Mouse (Mus musculus) right cerebral cortex, adult 2 months (tissue): ENCODE data around the gene Echdc2.
"Not testable (repeated sequence)": the region's sequence is repeated elsewhere in the genome, so short reads cannot be mapped to it uniquely, and the experiment has no call there.

Source experiments
- DNase-seq, 2 experiments: peaks; one replicate each; pipeline ENCODE4 v3.0.0; 2021 to 2022; ENCODE audit warnings: low spot score in 2 of 2

The Echdc2 gene

DNA sequence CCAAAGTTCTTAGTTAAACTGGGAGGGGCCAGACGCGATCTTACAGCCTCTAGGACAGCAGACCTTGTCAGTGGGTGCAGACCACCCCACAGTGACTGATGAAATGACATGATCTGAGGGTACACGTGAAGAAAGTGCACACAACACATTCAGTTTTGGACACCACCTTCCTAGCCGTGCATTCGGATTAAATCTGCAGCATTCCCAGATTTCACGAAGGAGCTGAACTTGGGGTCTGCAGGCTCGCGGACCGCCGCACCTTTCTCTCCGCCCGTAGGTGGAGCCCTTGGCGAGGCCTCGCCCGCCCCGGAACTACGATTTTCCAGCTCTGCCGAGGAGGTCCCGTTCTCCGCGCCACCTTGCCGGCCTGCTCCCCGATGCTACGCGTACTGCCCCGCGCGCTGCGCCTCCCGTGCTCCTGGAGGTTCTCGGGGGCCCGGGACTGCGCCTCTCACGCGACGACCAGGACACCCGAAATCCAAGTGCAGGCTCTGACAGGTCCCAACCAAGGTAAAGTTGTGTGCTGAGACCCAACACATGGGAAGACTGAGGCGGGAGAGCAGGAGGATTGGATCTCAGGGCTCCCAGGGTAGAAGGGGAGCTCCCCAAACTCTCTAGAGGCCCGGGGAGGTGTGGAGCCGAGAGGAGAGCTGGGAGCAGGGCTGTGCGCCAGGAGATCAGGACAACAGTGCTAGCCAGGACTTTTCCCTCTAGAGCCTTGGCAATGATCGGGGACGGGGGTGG lies at the start of gene Echdc2:
TSS of gene Echdc2 (plus strand) at position 286 of the 744 bp plus-strand sequence.
- peak in 1 of 2 experiments; percentile 5 for DNase-seq

DNA sequence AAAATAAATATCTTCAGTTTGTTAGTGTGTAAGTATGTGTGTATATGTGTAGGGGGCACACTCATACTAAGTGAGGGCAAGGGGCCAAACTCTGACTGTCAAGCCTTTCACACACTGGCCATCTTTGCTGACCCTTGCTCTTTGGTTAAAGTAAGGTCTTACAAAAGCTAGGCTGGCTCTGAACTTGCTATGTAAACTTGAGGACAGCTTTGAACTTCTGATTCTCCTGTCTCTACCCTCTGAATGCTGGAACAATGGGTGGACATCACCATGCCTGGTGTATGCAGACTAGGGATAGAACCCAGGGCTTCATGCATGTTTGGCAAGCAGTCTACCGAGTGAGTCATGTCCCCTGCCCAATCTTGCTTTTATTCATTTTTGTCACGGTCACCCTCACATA lies 48.8 kb upstream of the Echdc2 start:
- no peak for DNase-seq

DNA sequence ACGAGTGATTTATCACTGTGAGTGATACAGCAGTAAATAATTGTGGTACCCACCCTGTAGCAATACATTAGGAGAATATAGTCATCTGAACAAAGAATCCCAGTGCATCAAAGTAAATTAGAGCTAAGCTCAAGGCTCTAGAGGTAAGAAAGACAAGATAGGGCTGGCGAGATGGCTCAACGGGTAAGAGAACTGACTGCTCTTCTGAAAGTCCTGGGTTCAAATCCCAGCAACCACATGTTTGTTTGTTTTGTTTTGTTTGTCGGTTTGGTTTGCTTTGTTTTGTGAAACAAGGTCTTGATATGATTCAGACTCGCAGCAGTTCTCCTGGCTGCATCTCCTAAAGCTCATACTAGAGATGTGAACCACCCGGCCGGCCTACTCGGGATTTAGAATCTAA lies 47.7 kb upstream of the Echdc2 start:
- DNase-seq = peak; percentile 11

DNA sequence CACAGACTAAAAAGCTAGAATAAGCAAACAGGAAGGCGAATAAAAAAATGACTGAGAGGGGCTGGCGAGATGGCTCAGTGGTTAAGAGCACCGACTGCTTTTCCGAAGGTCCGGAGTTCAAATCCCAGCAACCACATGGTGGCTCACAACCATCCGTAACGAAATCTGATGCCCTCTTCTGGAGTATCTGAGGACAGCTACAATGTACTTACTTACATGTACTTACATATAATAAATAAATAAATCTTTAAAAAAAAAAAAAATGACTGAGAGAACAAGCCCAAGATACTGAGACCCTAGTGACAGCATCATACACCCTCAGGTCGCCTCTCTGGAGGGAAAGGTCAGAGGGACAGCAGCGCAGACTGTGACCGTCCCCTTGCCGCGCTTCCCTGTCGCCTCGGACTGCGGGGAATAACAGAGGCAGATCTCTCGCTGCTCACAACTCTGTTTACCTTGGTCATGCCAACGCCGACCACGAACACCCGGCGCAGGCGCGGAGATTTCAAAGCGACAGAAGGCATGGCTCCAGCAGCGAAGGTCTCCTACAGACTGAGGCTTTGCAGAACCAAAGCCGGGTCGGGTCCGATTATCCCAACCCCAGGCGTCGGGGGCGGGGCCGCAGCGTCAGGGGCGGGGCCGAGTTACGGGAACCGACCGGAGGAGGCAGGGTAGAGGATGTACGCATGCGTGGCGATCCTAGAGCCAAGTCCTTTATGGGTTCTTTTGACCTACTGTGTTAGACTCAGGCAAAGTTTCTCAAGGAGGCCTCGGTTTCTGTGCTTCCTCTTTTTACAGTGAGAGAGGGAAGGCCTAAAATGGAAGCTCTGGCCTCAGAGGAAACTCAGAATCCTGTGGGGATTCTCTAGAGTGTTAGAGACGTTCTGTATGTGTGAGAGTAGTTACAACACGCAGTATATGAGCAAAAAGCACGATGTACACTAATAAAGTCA lies 47.0 kb upstream of the Echdc2 start:
- peak; percentile 92 to 94 for DNase-seq

DNA sequence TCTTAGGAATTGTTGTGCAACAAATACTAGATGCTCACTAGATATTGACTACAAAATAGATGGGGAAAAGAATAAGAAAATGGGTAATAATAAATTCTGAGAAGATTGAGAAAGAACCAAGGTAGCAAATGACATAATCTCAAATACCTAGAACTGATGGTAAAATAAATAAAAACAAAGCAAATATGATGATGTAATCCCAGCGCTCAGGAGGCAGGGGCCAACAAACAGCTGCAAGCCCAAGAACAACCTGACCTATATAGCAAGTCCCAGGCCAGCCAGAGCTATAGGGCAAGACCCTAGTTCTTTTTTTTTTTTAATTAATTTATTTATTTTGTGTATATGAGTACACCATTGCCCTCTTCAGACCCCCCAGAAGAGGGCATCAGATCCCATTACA lies 41.1 kb upstream of the Echdc2 start:
- no peak for DNase-seq

DNA sequence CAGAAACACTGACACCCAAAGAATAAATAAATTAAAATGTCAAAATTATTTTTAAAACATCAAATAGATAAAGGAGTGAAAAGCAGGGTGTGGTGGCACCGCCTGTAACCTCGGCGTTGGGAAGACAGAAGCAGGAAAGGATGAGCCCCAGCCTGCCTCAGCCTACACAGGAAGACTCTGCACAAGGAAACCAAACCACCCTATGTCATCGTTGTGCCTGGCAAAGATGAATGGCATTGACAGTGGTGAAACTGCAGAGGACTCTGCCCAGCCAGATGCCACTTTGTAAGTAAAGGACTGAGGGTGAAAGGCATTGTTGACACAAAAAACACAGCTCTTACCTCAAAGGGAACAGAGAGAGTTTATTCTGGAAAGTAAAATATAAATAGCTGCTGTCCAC lies 39.0 kb upstream of the Echdc2 start:
- no peak for DNase-seq

DNA sequence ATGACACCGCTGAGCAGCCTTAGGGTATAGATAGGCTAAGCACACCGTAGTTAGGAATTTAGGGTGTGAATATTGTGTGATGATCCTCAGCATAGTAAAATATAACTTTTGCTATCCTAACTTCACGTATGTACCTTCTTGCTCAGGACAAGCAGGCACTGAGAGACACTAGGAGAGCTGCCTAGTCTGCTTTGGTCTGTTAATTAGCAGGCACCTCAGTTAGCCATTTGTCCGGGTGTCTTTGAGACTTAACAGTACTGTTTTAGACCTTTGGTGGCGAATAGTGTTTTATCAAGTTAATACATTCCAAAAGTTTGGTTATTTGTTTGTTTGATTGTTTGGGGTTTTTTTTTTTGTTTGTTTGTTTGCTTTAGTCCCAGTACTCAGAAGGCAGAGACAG lies 37.7 kb upstream of the Echdc2 start:
- no peak for DNase-seq

DNA sequence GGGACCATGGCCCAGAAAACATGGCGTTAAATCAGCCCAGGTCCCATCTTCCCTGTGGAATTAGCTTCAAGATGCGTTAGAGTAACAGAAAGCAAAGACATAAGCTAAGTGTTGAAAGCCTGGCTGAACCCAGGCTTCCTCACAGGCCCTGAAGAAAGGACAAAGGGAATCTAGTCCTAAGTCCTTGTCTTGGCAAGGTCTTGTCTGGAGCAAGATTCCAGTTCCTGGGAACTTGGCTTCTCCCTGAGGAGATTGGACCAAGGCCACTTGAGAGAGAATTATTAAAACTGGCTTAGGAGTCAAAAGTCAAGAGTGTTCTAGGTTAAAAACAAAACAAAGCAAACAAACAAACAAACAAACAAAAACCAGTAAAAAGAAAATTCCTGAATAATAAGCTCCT lies 36.9 kb upstream of the Echdc2 start:
- DNase-seq = no peak

DNA sequence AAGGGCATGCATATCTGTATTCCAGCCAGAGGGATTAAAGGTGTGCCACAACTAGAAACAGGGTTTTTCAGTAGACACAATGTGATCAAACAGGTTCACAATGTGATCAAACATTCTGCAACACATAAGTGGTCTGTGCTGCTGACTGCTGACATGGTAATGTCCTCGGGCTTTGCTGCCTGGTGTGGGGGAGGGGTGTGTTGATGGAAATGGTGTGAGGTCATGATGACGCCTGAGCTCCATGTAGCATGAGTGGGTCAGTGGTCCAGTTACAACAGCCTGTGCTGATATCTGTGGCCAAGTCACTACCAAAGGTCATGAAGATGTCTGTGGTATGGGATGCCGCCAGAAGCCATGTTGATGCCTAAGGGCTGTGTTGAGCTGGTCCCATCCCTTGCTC lies 34.8 kb upstream of the Echdc2 start:
- no peak for DNase-seq

DNA sequence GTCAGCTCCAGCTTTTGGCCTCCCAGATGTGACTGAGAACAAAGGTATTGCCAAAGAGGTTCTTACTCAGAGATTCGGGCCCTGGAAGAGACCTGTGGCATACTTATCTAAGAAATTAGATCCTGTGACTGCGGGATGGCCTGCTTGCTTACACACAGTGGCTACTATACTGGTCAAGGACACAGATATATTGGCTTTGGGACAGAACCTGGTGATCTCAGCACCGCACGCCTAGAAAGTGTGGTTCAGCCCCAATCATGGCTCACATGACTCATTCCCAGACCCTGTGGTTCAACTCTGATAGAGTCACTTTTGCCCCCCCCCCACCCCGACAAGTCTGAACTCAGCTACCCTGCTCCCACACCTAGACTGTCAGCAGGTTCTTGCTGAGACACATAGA lies 28.3 kb upstream of the Echdc2 start:
- no peak for DNase-seq

DNA sequence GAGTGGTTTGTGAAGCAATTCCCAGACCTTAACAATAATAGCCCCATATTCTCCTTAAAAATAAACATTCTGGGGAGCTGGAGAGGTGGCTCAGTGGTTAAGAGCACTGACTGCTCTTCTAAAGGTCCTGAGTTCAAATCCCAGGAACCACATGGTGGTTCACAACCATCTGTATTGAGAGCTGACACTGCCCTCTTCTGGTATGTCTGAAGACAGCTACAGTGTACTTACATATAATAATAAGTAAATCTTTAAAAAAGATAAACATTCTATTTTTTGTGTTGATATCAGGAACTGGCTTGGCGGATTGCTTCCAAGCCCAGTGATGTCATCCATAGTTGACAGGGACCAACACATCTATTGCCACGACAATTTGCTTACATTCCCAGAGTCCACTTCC lies 22.1 kb upstream of the Echdc2 start:
- not testable (repeated sequence) for DNase-seq

DNA sequence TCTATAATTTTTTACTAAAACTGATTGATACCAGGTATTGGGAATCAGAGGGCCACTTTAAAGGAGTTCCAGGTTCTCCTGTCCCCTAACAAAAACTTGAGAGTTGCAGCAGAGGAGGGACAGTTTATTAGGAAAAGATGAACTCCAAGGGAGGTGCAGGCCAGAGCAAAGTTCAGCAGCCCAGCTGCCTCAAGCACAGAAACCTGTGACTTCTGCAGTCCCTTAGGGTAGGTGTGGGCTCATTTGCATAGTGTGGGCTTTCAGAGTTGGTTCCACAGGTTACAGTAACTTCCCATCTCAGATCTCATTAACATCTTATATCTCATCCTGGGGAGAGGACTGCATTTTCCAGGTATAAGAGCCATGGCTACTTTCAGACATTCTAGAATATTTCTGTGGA lies 21.5 kb upstream of the Echdc2 start:
- DNase-seq = no peak

DNA sequence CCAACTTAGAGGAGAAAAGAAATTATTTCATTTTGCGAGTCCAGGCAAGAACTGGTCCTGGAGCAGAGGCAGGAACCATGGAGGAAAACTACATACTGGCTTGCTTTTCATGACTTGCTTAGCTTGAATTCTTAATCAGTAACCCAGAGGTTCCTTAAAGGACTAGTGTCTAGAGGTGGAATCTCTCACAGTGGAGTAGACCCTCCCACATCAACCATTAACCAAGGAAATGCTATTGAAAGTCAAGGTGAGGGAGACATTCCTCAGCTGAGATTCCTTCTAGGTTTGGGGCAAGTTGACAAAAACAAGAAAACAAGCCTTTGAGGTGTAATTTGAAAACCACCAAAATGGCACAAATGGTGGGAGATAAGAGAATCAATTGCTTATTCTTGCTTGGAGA lies 20.4 kb upstream of the Echdc2 start, which contains the start of gene Scp2:
TSS of gene Scp2 (minus strand) at position 119 of the 400 bp plus-strand sequence.
- DNase-seq = no peak

DNA sequence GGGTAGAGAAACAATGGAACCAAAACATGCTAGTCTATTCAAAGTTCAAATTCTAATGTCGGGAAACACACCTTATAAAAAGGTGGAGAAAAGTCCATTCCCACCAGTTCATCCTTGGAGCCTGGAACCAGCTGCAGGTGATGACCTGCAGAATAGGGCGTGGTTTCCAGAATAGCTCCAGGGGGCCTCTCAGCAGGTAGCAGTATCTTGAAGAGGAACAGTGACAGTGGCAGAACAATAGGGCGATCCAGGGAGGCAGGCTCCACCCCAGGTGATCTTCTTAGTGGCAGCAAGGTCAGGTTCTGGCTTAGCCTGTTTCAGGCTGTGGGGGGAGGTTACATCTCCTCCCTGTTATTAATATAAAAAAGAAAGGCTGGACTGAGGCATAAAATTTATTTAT lies 19.7 kb upstream of the Echdc2 start:
- not testable (repeated sequence) for DNase-seq

DNA sequence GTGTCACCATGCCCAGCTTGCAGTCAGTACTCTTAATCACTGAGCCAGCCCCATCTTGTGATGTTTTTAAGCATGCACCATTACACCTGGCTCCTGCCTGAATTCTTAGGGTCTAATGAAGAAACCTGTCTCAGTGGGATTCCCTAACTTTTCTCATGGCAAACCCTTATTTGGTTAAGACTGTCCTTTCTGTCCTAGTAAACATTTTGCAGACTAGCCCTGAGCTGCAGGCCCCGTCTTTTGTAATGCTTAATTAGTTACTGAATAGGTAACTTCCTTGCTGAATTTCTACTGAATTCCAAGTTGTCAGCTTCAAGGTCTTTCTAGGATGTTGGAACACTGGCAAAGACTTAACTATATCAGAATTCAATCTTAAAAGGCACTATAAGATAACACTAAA lies 10.1 kb upstream of the Echdc2 start:
- DNase-seq = not testable (repeated sequence)

DNA sequence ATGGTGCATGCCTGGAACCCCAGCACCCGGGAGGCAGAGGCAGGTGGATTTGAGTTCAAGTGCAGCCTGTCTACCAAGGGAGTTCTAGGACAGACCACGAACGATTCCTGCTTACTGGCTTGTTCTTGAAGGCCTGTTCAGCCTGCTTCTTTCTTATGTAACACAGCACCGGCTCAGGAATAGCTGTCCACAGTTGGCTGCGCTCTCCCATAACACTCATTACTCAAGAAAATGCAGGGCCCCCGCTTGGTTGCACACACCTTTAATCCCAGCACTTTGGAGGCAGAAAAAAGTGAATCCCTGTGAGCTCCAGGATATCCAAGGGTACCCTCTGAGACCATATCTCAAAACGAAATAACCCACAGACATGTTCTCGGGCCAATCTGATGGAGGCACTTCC lies 3.3 kb upstream of the Echdc2 start:
- DNase-seq = no peak

DNA sequence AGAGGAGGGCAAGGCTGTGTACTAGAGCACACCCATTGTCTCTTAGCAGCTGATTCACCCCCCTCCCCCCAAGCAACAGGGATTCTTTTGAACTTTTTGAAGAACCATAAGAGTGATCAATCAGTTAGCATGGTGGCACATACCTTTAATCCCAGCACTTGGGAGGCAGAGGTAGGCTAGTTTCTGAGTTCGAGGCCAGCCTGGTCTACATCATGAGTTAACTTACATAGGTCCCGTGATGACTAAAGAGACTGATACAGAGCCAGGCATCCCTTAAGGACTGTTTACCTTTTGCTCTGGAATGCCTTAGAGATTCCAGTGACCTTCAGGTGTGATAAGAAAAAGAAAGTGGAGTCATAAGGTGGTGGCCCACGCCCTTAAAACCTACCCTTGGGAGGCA lies 1.9 kb upstream of the Echdc2 start:
- no peak for DNase-seq

DNA sequence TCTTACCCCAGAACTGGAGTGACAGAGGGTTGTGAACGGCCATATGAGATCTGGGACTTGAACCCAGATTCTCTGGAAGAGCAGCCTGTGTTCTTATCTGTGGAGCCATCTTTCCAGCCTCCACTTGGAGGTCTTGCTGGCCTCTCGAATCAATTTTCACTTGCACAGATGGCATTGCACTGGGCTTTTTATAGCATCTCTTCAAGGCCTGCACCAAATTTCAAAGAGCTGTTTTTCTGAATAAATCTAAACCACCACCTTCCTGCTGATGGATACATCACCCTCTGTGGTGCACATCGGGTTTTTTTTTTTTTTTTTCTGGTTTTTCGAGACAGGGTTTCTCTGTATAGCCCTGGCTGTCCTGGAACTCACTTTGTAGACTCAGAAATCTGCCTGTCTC lies 1.6 kb downstream of the Echdc2 start:
- DNase-seq = no peak

DNA sequence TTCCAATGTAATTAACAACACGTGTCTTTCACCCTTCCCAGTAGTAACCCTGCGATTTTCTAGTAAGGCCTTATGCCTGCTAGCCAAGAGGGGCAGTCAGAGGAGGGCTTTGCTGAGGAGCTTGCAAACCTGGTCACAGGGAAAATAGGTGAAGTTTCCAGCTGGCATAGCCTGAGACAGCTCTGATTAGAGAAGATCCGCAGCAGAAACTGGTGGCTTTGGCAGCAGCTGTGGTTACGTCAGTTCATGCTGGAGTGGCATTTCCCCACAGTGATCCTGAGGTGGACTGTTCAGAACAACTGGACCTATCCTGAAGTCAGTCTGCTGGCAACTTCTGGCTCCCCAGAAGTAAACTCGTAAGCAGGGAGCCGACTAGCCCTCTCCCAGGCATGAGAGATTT lies 2.8 kb downstream of the Echdc2 start:
- DNase-seq = no peak

DNA sequence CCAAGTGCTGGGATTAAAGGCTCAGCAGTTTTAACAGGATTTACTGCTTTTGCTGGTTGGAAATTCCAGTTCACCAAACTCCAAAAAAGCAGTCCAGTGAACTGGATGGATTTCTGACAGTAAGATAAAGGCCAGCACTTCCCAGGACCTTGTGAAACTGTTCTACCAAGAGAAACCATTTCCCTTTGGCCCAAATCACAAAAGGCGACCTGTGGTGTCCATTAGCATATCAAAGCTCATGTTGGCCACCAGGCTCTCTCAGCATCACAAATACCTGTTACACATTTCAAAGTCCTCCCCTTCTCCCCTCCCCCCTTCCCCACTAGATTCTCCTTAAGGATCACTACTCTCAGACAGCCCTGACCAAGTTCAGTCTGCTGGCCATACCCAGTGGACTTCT lies 17.0 kb downstream of the Echdc2 start:
- no peak for DNase-seq

DNA sequence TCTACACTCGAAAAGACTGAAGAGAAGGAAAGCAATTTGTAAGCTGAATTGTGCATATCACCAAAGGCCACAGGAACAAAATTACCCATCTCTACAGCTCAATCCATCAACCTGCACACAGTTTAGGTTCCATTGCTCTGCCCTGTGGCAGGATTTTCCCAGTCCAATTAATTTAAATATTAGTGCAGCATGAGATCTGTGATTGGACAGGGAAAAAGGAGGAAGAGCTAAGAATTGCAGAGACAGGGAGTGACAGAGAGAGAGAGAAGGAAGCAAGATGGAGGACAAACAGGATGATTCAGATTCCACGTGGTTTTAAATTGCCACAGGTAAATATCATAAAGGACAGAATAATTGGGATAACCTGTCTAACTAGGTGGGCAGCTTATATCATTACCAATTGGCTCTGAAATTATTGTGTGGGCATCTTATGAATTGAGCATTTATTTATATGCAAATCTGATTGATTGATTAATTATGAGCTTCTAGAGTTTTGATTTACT lies 27.6 kb downstream of the Echdc2 start:
- no peak for DNase-seq

DNA sequence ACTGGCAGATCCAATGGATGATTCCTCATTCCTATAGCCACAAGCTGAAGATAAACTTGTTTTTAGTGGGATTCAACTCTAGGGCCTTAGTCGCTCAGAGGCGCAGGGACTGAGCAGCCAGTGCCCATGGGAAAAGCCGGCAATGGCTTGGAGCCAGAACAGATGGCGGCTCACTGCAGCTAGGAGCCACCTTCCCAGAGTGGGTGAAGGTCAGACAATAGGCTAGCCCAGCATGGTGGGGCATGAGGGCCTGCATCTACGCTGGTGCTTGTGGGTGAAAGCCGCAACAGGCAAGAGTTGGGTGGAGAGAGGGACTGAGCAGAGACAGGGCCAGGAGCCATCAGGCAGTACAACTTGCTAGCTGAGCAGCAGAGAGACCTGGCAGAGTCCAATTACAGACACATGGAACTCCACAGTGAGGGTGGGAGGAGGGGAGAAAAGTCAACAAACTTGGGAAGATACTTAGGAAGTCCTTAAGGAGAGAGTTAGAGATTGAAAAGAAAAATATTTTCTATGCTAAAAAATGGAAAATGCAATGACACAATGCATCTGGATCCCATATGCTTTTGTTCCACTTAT lies 31.1 kb downstream of the Echdc2 start:
- DNase-seq = no peak
